Mouse (Mus musculus) bone marrow, adult 2 months (tissue): ENCODE measurements around the gene Efna2. TPM values are rescaled to one million over a fixed set of nuclear protein-coding genes. Genes with fewer than 3 reads are reported as not detected.
"Not testable (repeated sequence)": the region's sequence is repeated elsewhere in the genome, so short reads cannot be mapped to it uniquely, and the experiment has no call there.

Experiments
- H3K27ac ChIP-seq: fragments of 200-500 bp; 2 replicates; pipeline ENCODE4 v1.5.1; 2012; ENCODE audit warnings: low read depth, mild to moderate bottlenecking, control low read depth, inconsistent platforms, low read length; ENCODE audit not compliant: control insufficient read depth, poor library complexity, insufficient read depth
- H3K4me1 ChIP-seq: fragments of 200-500 bp; 2 replicates; pipeline ENCODE4 v1.6.1; 2011; ENCODE audit warnings: low read length; ENCODE audit not compliant: control insufficient read depth, insufficient read depth
- H3K4me3 ChIP-seq: fragments of 200-500 bp; replicated peaks from 2 replicates; pipeline ENCODE3; 2011; ENCODE audit warnings: mild to moderate bottlenecking, low read depth, low read length, control low read depth; ENCODE audit not compliant: control insufficient read depth
- CTCF ChIP-seq: fragments of 200-500 bp; IDR thresholded peaks from 2 replicates; pipeline ENCODE4 v1.5.1; 2011; ENCODE audit warnings: low read length, control low read depth; ENCODE audit not compliant: control insufficient read depth, insufficient read depth
- POLR2A ChIP-seq: fragments of 200-500 bp; IDR thresholded peaks from 2 replicates; pipeline ENCODE4 v1.6.1; 2011; ENCODE audit warnings: low read depth, mild to moderate bottlenecking, control low read depth, low read length, borderline replicate concordance; ENCODE audit not compliant: control insufficient read depth
- WGBS: fragments of 180-500 bp; shearing (Covaris S2); methylation state at CpG from one replicate; pipeline ENCODE4 v1.1.7; 2018; 5-methylcytosine and 5-hydroxymethylcytosine counted together
- polyA plus RNA-seq: library from polyadenylated mRNA; stranded (reverse); fragments of >200 nt; gene quantifications from 2 replicates; pipeline ENCODE4 v1.2.4, GENCODE M21; 2011; ENCODE audit warnings: low replicate concordance; ENCODE audit not compliant: missing spikeins, insufficient read depth, insufficient read length

Gene Efna2
- polyA plus RNA-seq, 1 experiment: 0.70 TPM

DNA sequence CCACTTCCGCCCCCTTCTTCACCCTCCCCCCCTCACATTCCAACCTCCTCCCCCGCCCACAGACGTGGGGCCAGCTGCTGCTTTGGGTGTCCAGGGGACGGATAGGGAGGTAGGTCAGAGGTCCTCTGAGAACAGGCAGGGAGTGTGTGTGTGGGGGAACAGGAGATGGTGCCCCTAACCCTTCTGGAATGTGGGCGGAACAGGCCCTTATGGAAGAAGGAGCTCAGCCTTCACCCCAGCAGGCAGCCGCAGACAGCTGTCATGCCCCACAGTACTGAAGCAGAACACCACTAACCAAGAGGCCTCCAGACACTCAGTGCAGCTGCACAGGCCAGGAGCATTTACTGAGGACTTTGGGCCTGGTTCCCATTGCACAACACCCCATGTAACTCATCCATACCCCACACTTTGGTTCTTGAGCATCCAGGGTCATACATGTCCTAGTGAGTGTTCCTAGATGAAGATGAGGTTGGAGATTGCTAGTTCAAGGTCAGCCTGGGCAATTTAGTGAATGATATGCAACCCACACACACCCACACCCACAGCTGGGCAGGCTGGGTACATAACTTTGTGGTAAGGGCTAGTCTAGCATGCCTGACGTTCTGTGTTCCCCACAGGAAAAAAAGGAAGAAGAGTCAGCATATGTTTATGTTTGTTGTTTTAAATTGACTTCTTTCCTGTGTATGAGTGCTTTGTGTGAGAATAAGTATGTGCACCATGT, 17.6 kb upstream of the Efna2 start:
- Histone ChIP-seq H3K27ac (peak overlapping the region; percentile 42), H3K4me1 (peaks cover 27% of the 10 kb centered on the region), H3K4me3 (no peak overlapping the region)
- 30% methylated on average over 7 of the region's 7 CpGs for WGBS
- TF ChIP-seq POLR2A (no peak), CTCF (no peak)

DNA sequence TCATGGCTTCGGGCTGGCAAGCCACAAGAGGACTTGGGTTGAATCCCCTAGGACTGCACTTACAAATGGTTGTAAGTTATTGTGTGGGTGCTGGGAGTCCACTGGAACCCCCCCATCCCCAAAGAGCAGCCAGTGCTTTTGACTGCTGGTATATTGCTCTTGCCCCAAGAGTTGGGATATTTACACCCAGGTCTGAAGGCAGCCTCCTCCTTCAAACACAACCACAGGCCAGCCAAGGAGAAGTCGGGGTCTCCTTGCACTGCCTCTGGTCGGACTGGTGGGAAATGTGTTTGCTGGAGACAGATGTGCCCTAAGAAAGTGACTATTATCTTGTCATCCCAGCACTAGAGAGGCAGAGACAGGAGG, 17.1 kb upstream of the Efna2 start:
- peaks cover 27% of the 10 kb centered on the region for H3K4me1 ChIP-seq
- peak overlapping the region; percentile 42 for H3K27ac ChIP-seq
- 74% methylated on average over 3 of the region's 3 CpGs for WGBS
- no peak overlapping the region for H3K4me3 ChIP-seq
- TF ChIP-seq CTCF: no peak
- no peak for TF ChIP-seq POLR2A

DNA sequence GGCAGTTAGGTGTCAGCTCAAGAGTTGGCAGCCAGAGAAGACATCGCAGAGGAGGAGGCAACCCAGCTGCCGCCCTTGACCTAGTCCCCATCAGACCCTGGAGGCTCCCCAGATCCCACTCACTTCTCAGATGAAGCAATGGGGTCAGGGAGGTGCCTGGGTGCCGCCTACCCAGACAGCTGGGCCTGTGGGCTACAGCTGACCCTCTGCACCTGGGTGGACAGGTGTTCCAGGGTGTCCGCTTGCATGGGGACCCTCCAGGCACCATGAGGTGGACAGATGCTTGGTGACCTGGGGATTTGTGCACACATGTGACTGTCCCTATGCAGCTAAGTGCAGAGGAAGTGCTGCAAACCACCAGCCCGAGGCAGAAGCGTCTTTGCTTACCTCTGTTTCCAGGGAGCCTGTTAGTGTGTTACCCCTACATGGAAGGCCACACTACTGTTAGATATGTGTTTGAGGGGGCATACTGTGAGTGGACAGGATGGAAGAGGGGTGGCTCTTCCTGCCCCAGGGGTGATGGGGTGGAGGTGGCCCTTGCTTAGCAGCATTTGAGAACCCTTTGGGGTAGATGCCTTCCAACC, 16.5 kb upstream of the Efna2 start:
- peaks cover 27% of the 10 kb centered on the region for H3K4me1 ChIP-seq
- TF ChIP-seq POLR2A (no peak), CTCF (no peak)
- WGBS: 54% methylated on average over 6 of the region's 6 CpGs
- H3K27ac ChIP-seq: peak overlapping the region; percentile 42; the same call in 1 of the 2 replicates
- H3K4me3 ChIP-seq: no peak overlapping the region

DNA sequence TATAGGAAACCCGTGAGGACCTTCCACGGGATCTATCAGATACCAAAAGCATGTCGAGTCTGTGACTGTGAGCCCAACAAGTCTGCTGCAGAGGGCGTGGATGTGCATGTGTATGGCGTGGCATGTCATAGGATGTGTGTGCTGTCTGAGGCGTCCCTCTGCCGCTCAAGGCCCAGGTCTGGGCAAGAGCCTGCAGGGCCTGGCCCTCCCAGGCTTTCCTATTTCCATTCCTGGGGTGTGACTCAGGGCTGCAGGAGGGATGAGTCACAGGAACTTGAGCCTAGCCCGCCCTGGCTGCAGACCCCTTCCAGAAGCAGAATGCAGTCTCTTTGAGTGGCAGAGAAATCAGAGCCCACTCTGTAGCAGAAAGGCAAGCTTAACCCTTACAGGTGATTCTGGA, 15.6 kb upstream of the Efna2 start:
- WGBS: 85% methylated on average over 8 of the region's 8 CpGs
- H3K4me3 ChIP-seq: no peak overlapping the region
- H3K27ac ChIP-seq: no peak overlapping the region
- peaks cover 27% of the 10 kb centered on the region for H3K4me1 ChIP-seq
- no peak for TF ChIP-seq CTCF
- TF ChIP-seq POLR2A: no peak

DNA sequence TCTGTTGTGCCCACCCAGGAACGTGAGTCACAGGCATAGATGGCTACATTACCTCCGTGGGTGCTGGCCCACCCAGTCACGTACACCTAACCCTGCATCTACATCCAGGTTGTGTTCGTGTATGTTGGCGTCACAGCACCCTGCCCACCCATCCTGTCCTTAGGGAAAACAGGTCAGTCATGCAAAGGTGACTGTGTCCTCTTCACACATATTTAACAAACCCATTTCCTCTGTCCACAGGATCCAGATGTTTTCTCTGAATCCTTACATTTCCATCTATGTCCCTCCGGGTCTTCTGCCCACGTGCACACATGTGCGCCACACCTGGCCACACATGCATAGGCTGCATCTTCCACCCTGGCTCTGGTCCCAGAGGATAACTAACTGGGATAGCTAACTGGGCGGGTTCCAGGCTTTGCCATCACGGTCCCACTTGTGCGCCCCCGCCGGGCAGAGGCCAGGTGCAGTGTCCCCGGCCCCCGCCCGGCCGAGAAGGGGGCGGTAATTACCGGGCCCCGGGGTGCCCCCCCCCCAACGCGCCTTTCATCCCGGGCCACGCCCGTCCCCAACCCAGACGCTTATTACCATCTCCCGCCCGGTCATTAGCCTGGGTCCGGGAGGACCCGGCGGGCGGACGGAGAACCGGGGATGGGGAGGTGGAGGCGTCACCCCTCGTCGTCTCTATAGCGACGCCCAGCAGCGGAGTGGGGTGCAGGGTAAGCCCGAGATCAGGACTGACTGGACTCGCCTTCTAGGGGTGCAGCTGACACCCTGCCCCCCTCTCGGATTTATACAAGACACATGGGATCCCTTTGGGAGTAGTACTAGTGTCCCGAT, 14.9 kb upstream of the Efna2 start:
- 19% methylated on average over 44 of the region's 44 CpGs for WGBS
- peak overlapping the region; percentile 75 for H3K27ac ChIP-seq

GRCm38 (mm10) chr10:80164998-80165344, 14.3 kb upstream of the Efna2 start:
- TF ChIP-seq CTCF: peak; percentile 100
- TF ChIP-seq POLR2A: peak; percentile 85
- Histone ChIP-seq H3K4me1 (peaks cover 27% of the 10 kb centered on the region), H3K27ac (peak overlapping the region; percentile 75), H3K4me3 (peak overlapping the region; percentile 55)
- WGBS: under 1% methylated on average over 17 of the region's 17 CpGs

More for the DNA sequence above, 14.9 kb upstream of the Efna2 start:
- Histone ChIP-seq H3K4me1 (peaks cover 27% of the 10 kb centered on the region), H3K4me3 (peak overlapping the region; percentile 55)
- no peak for TF ChIP-seq POLR2A
- TF ChIP-seq CTCF: no peak

GRCm38 (mm10) chr10:80165392-80166128, 13.7 kb upstream of the Efna2 start, which contains the start of gene Cirbp:
TSS of gene Cirbp (plus strand) at chr10:80165985.
- WGBS: 42% methylated on average over 20 of the region's 20 CpGs
- peak within 1 kb of the TSS; percentile 55 for H3K4me3 ChIP-seq
- H3K4me1 ChIP-seq: peaks cover 24% of the 10 kb centered on the region
- no peak for TF ChIP-seq CTCF
- peak; percentile 37; the same call in 1 of the 2 replicates for TF ChIP-seq POLR2A
- peak within 1 kb of the TSS; percentile 75 for H3K27ac ChIP-seq

DNA sequence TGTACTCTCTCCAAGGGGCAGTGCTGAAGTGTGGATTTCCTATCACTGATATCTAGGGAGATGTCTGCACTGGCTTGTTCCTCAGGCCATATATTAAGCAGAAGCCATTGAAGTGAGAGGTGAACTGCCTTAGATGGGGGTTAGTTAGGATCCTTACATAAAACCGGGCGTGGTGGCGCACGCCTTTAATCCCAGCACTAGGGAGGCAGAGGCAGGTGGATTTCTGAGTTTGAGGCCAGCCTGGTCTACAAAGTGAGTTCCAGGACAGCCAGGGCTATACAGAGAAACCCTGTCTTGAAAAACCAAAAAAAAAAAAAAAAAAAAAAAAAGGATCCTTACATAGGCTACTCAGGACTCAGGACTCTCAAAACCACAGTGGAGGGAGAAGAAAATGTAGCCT, 13.1 kb upstream of the Efna2 start:
- peaks cover 21% of the 10 kb centered on the region for H3K4me1 ChIP-seq
- not testable (repeated sequence) for H3K27ac ChIP-seq, H3K4me3 ChIP-seq
- WGBS: 89% methylated on average over 4 of the region's 4 CpGs
